Mouse (Mus musculus) E14TG2a.4 (cell line): ENCODE results near the gene Baiap2l1.

ENCODE experiments used
- CTCF ChIP-seq: conservative IDR thresholded peaks from 2 replicates; pipeline ENCODE4 v1.5.1; 2014; ENCODE audit warnings: low read length
- NANOG ChIP-seq: IDR thresholded peaks from 2 replicates; pipeline ENCODE4 v1.6.1; 2014; ENCODE audit warnings: borderline replicate concordance, low read length, mixed read lengths
- POU5F1 ChIP-seq: IDR thresholded peaks from 2 replicates; pipeline ENCODE4 v1.6.1; 2014; ENCODE audit warnings: low read length, borderline replicate concordance

DNA sequence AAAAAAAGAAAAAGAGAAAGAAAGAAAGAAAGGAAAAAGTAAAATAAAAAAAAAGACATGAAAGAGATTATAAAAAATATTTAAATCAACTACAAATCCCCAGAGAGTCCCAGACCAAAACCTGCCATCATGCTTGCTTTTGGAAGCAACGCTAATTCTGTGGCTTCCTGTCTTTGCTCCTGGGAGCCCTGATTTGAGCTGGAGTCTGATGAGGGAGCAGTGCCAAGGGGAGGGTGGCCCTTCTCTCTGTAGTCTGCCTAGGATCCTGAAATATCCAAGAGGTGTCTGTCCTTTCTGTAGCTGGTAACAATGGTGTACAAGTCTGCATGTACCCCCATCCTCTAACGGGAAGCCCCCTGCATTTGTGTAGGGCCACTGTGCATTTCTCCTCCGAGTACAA lies 86.8 kb downstream of the Baiap2l1 start:
- TF ChIP-seq CTCF (no peak), POU5F1 (no peak), NANOG (no peak)
